Mouse (Mus musculus) stomach, postnatal 0 days (tissue): ENCODE results near the gene Mt1. TPM values are rescaled to one million over a fixed set of nuclear protein-coding genes. Genes with fewer than 3 reads are reported as not detected.

Experiments used
- ATAC-seq: fragments of 200-750 bp; cut with Nextera tagmentation; 2 replicates; pipeline ENCODE4 v1.8.0; 2017; ENCODE audit not compliant: low FRiP score, low TSS enrichment
- DNase-seq: peaks from one replicate; pipeline ENCODE4 v3.0.0-alpha.2; 2016; ENCODE audit warnings: low spot score
- H3K27ac ChIP-seq: fragments of 300-500 bp; sonication (generic); replicated peaks from 2 replicates; pipeline ENCODE4 v1.5.1; 2014; ENCODE audit warnings: mild to moderate bottlenecking, control low read depth
- H3K27me3 ChIP-seq: fragments of 300-500 bp; sonication (generic); 2 replicates; pipeline ENCODE4 v1.6.1; 2014; ENCODE audit warnings: low read length; ENCODE audit not compliant: control insufficient read depth, insufficient read depth
- H3K36me3 ChIP-seq: fragments of 300-500 bp; sonication (generic); 2 replicates; pipeline ENCODE4 v1.6.1; 2014; ENCODE audit warnings: low read length, mixed read lengths; ENCODE audit not compliant: control insufficient read depth, insufficient read depth
- H3K4me1 ChIP-seq: fragments of 300-500 bp; sonication (generic); replicated peaks from 2 replicates; pipeline ENCODE4 v1.6.1; 2014; ENCODE audit warnings: antibody characterized with exemption; ENCODE audit not compliant: control insufficient read depth, insufficient read depth
- H3K4me2 ChIP-seq: fragments of 300-500 bp; sonication (generic); replicated peaks from 2 replicates; pipeline ENCODE4 v1.6.1; 2014; ENCODE audit warnings: low read depth, mild to moderate bottlenecking, control low read depth, moderate library complexity
- H3K4me3 ChIP-seq: fragments of 300-500 bp; sonication (generic); 2 replicates; pipeline ENCODE4 v1.5.1; 2014; ENCODE audit warnings: low read depth, low read length, control low read depth
- H3K9ac ChIP-seq: fragments of 300-500 bp; sonication (generic); 2 replicates; pipeline ENCODE4 v1.6.1; 2014; ENCODE audit warnings: mild to moderate bottlenecking, low read length, control low read depth, mixed read lengths
- H3K9me3 ChIP-seq: fragments of 300-500 bp; sonication (generic); 2 replicates; pipeline ENCODE4 v1.6.1; 2016; ENCODE audit warnings: low read length; ENCODE audit not compliant: control insufficient read depth
- CTCF ChIP-seq: IDR thresholded peaks from 2 replicates; pipeline ENCODE4 v1.5.1; 2016; ENCODE audit warnings: antibody characterized with exemption, low read depth, mild to moderate bottlenecking, moderate library complexity
- EP300 ChIP-seq: optimal IDR thresholded peaks from 2 replicates; pipeline ENCODE3; 2016; ENCODE audit warnings: antibody characterized with exemption
- WGBS: fragments of 180-500 bp; shearing (Covaris S2); extraction: QIAGEN DNeasy Blood & Tissue Kit; methylation state at CpG from one replicate; pipeline ENCODE4 v1.1.7; 2014; 5-methylcytosine and 5-hydroxymethylcytosine counted together
- polyA plus RNA-seq: library from polyadenylated mRNA; unstranded; fragments of >200 nt; fragmentation: Nextera tagmentation; extraction: Ambion mirVana; gene quantifications from 2 replicates; pipeline ENCODE4 v1.2.1, GENCODE M21; 2015

Gene Mt1
- polyA plus RNA-seq, 1 experiment from 2014 or later = 2,218 TPM

- no peak for ATAC-seq
- no peak overlapping the region for H3K4me3 ChIP-seq
- peak overlapping the region; percentile 60; the same call in 1 of the 2 replicates for H3K4me2 ChIP-seq
- peak overlapping the region; percentile 85 for H3K27ac ChIP-seq
- H3K9me3 ChIP-seq = no peaks in the 10 kb centered on the region
- H3K4me1 ChIP-seq = 0 out of 2 replicates have a peak, but pooled peaks cover 3% of the 10 kb centered on the region
- no peak for TF ChIP-seq EP300
- TF ChIP-seq CTCF = no peak
- no peaks in the 10 kb centered on the region; the same call in 1 of the 2 replicates for H3K27me3 ChIP-seq
- 69% methylated on average over 7 of the region's 7 CpGs for WGBS
- no peak for DNase-seq
- H3K9ac ChIP-seq = no peak overlapping the region
- no peaks in the 10 kb centered on the region for H3K36me3 ChIP-seq
Measured at GRCm38 (mm10) chr8:94177716-94178390, 1.0 kb upstream of the Mt1 start.

DNA sequence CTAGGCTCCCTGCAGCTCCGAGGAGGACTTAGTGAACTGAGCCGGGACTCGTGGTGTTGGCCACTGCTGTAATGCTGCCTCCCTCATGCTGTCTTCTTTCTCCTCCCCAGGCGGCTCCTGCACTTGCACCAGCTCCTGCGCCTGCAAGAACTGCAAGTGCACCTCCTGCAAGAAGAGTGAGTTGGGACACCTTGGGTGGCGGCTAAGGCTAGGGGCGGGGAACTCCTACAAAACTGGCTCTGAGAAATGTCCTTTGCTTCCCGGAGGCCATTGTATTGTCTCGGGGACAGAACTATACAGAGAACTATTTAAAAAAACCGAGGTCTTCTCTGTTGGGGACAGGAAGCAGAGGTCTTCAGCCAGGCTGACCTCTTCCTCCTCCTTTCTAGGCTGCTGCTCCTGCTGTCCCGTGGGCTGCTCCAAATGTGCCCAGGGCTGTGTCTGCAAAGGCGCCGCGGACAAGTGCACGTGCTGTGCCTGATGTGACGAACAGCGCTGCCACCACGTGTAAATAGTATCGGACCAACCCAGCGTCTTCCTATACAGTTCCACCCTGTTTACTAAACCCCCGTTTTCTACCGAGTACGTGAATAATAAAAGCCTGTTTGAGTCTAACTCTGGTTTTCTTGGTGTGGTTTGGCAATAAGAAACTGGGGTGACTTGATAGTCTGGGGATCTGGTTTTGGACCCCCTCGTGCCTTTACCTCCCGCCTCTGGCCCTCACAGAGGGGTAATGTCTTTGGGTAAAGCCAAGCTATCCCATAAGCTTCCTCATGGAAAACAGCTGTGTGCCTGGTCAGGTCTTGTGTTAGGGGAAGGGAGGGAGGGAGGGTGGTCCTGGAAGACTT, 1.1 kb downstream of the Mt1 start:
- peak overlapping the region; percentile 73 for H3K9ac ChIP-seq
- H3K4me2 ChIP-seq = peak overlapping the region; percentile 60
- DNase-seq (peak; percentile 67), ATAC-seq (no peak)
- H3K27ac ChIP-seq = peak overlapping the region; percentile 90
- no peak for TF ChIP-seq CTCF
- TF ChIP-seq EP300 = no peak
- no peaks in the 10 kb centered on the region for H3K9me3 ChIP-seq
- WGBS = 4% methylated on average over 25 of the region's 25 CpGs
- no peaks in the 10 kb centered on the region for H3K36me3 ChIP-seq
- peak overlapping the region; percentile 54 for H3K4me3 ChIP-seq
- H3K27me3 ChIP-seq = no peaks in the 10 kb centered on the region; the same call in 1 of the 2 replicates
- H3K4me1 ChIP-seq = peaks cover 3% of the 10 kb centered on the region; the same call in 1 of the 2 replicates

DNA sequence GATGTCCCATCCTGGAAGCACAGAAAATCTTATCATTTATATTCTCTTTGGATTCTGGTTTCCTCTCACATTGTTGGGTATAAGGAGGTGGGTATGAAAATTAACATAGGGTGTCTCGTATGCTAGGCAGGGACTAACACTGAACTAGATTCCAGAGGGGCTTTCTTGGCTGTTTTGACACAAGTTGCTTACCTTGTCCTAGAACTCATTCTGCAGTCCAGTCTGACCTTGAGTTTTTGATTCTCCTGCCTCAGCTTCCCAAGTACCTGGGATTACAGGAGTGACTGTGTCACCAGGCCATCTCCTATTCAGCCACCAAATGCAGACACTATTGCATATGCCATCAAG, 1.7 kb downstream of the Mt1 start:
- 68% methylated on average over 1 of the region's 1 CpGs for WGBS
- peak overlapping the region; percentile 90 for H3K27ac ChIP-seq
- TF ChIP-seq CTCF (no peak), EP300 (no peak)

DNA sequence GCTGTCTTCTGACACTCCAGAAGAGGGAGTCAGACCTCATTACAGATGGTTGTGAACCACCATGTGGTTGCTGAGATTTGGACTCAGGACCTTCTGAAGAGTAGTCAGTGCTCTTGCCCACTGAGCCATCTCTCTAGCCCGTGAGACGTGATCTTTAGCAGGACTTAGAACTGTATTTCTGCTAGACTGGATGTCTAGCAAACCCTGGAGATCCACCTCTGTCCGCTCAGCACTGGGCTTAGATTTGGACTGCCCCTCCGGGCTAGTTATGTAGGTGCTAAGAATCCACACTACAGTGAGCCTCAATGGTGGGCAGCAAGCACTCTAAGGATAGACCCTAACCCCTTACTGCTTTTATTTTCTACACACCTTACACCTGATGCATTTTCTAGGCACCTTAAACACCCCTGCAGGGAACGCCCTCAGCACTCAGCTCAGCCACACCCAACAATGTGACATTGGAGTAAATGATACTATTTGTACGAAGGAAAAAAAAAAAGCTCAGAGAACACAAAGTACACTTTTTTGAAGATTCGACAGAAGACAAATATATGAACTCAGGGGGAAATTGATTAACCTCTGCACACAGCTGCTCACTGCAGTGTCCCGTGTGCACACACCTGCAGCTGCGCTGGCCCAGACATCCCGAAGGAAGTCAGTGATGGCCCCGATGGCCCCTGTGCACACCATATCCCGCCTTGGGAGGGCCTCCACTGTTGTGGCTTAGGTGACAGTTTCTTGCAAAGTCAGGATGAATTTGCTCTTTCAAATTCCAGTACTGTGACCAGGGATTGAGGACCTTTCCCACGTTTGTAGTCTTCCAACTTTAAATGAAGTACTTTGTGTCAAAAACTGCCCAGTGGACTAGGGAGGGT, 3.4 kb downstream of the Mt1 start:
- WGBS = 46% methylated on average over 13 of the region's 13 CpGs
- Histone ChIP-seq H3K9me3 (no peaks in the 10 kb centered on the region), H3K36me3 (no peaks in the 10 kb centered on the region), H3K27me3 (no peaks in the 10 kb centered on the region; the same call in 1 of the 2 replicates), H3K4me3 (peak overlapping the region; percentile 27), H3K4me1 (peaks cover 3% of the 10 kb centered on the region; the same call in 1 of the 2 replicates), H3K27ac (peak overlapping the region; percentile 95), H3K4me2 (peak overlapping the region; percentile 51), H3K9ac (peak overlapping the region; percentile 45)
- TF ChIP-seq EP300 (no peak), CTCF (no peak)
- DNase-seq (peak; percentile 68), ATAC-seq (peak; percentile 23; the same call in 1 of the 2 replicates)

More for the DNA sequence above, 1.7 kb downstream of the Mt1 start:
- peak overlapping the region; percentile 60 for H3K4me2 ChIP-seq
- peak; percentile 26 for DNase-seq
- H3K4me3 ChIP-seq = peak overlapping the region; percentile 54
- peaks cover 3% of the 10 kb centered on the region; the same call in 1 of the 2 replicates for H3K4me1 ChIP-seq
- no peaks in the 10 kb centered on the region for H3K36me3 ChIP-seq
- H3K27me3 ChIP-seq = no peaks in the 10 kb centered on the region; the same call in 1 of the 2 replicates
- H3K9me3 ChIP-seq = no peaks in the 10 kb centered on the region
- no peak for ATAC-seq
- peak overlapping the region; percentile 73 for H3K9ac ChIP-seq

DNA sequence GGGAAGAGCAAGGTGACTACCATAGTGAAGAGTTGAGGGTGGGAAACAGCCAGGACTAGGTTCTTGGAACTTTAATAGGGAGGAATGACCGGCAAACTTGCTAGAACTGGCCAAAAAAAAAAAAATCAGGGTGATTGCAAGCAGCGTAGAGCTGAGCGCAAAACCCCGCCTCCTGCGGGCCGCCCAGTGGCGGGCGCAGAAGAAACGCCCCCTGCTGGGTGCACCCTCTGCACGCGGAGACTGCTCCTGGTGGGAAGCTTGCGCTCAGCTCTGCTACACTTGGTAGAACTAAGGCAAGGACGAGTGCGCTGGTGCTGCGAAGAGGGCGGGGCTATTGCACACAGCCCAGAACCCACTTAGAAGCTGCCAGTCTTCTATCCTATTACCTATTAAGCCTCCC, 4.2 kb downstream of the Mt1 start:
- H3K4me3 ChIP-seq = peak overlapping the region; percentile 27
- H3K9me3 ChIP-seq = no peaks in the 10 kb centered on the region
- peak overlapping the region; percentile 45; the same call in 1 of the 2 replicates for H3K9ac ChIP-seq
- peak overlapping the region; percentile 95 for H3K27ac ChIP-seq
- DNase-seq = peak; percentile 96
- ATAC-seq = peak; percentile 63
- under 1% methylated on average over 16 of the region's 16 CpGs for WGBS
- H3K27me3 ChIP-seq = no peaks in the 10 kb centered on the region; the same call in 1 of the 2 replicates
- no peaks in the 10 kb centered on the region for H3K36me3 ChIP-seq
- peaks cover 3% of the 10 kb centered on the region; the same call in 1 of the 2 replicates for H3K4me1 ChIP-seq
- peak overlapping the region; percentile 51 for H3K4me2 ChIP-seq
- TF ChIP-seq EP300 = no peak
- TF ChIP-seq CTCF = peak; percentile 81
